Mouse (Mus musculus) heart, adult 8-10 months (tissue): Measurements from ENCODE around the gene Zfp574. TPM values are rescaled to one million over a fixed set of nuclear protein-coding genes. Genes with fewer than 3 reads are reported as not detected.

Experiments used
- DNase-seq: peaks from one replicate; pipeline ENCODE4 v3.0.0; 2022; ENCODE audit warnings: low spot score
- microRNA-seq: library from miRNA; unstranded; fragments of <30 nt; microRNA quantifications from one replicate; pipeline ENCODE4 v1.2.0, GENCODE M21; 2022
- total RNA-seq, 4 experiments: library from RNA; stranded (reverse); gene quantifications; 2 replicates each; pipeline ENCODE4 v1.2.4; 2022

Gene Zfp574
- total RNA-seq, 4 experiments from 2014 or later = 7.9 to 10.0 (median 9.0) TPM

DNA sequence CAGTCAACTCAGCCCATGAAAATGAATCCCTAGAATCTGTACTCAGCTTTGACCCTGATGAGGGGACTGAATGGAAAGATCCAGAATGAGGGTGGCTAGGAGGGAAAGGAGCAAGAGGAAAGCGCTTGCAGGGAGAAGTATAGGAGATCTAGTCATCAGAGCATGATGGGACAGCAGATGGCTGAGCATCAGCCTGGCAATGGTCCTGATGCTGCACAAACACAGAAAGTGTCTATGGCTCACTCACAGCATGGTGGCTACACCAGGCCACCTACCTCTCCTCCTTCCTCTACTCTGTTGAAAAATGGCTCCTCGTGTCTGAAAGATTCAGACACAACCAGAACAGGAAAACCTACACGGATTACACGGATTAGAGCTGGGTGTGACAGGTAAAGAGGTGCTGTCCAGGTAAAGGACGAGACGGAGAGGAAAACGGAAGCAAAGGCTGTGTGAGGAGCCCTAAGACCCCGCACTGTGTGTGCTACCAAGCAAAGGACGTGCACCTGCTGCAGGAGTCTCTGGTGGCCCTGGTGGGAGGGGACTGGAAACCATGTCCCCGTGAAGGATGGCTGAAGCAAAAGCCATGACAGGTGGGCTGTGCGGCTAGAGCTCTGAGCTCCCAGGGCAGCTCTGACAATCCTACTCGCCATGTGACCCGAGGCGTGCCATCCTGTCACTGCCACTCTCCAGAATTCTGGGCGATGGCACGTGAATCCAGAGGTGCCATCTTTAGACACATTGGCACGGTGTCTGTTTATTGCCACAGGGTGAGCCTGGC lies 40.0 kb downstream of the Zfp574 start:
- DNase-seq = no peak

DNA sequence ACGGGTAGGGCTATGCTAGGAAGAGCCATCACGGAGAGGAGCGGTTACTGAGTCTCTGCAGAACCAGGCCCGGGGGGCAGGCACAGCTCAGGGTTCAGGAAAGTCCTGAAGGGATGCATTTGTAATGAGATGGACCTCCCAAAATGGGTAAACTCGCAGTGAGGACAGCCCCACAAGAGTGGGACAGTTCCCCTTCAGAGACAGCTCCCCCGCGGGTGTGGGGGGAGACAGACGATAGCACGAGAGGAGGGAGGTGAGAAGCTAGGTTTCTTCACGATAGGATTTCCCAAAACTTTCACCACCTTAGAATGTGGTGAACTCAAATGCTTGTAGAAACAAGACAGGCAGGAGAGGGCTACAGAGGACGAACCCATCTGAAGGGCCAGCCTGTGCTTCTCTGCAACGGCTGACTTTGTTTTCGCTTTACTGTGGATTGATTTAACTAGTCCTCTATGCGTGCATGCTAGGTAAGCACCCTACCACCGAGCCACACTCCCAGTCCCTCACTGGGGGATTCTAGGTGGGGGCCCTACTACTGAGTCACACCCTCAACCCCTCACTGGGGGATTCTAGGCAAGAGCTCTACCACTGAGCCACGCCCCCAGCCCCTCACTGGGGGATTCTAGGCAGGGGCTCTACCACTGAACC lies 40.7 kb downstream of the Zfp574 start:
- DNase-seq = no peak

DNA sequence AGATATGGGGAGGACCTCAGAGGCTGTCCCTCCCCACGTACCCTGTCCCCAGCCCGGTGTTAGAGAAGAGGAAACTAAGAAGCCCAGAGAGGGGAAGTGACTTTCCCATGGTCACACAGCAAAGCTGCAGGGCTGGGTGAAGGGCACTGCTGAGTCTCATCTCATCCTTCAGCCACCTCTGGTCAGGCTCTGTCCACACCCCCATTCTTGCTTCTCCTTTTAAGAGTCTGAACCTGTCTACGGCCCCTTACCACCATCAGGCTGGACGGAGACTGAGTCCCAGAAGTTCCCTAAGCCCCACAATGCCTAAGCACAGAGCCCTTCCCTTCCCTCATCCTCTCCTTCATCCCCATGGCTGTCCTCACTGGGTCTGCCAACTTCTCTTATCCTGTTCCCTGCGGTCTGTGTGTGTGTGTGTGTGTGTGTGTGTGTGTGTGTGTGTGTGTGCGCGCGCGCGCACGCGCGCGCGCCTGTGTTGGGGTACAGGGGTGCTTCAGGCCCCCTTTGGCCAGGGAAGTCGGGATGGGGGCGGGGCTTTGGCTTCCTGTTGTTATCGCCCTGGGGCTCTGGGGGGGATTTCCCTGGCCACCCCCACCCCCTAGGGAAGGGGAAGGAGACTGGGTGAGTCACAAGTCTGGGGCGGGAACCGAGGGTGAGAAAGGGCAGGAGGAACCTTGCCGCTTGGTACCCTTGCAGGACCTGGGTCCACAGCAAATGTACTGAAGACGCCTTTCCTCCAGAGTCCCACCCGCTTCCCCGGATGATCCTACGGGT lies 47.9 kb downstream of the Zfp574 start:
- DNase-seq = peak; percentile 36

DNA sequence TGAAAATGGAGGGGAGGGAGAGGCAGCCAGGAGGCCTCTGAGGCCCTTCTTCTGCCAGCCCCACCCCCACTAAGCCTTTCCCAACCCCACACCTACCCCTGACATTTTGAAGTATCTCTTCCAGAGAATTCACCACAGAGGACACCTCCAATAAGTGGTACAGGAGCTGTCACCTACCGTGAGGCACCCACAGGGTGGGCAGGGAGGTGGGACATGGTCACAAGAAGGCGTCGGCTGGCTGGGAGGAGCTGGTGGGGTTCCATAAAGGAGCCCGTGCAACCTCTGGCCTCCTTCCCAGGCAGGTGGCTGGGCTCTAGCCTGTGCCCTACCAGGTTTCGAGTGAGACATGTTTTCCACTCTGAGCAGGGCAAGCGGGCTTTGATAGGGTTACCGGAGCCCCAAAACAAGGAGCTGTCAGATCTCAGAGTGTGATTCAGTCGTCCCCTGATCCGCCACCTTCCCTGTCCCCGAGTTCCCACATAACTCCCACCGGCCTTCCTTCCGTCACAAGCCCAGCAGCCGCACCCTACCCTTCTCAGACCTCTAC lies 48.9 kb downstream of the Zfp574 start:
- DNase-seq = no peak

DNA sequence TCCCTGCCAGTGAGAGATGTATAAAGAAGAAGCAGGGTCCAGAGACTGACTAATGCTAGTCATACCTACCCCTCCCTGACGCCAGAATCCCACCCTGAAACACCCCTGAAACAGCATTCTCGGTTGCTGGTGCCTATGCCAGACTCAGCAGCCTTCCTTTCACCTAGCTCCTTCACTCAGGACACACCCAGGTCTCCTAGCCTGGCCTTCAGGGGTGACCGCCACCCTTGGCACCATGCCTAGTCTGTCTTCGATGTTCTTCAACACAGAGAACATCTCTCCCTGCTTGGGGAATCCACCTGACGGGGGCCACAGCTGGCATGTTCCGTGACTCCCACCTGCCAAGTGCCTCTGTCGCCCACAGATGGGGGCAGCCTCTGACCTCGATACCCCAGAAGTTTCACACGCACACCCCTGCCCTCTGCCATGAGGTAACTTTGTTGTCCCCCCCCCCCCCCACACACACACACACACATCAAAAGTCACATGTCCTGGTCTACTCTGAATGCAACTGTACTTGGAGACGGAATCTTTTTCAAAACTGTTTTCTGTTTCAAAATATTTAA lies 53.4 kb downstream of the Zfp574 start:
- DNase-seq = no peak

DNA sequence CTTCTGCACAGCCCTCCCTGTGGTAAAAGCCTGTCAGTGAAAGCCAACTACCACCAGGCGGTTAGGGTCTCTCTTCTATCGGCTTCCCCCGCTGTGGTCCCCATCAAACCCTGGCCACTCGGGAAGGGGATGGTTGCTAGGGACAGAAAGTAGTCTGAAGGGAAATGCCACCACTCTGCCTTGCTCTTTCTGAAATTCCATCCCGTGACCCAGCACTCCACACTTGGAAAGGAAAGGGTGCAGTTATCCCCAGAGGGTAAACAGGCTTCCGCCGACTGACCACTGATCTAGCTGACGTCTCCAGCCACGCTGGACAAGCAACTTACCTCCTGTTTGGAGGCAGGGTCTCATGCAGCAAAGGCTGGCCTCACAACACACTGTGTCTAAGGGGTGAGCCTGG lies 55.6 kb downstream of the Zfp574 start:
- DNase-seq = no peak

DNA sequence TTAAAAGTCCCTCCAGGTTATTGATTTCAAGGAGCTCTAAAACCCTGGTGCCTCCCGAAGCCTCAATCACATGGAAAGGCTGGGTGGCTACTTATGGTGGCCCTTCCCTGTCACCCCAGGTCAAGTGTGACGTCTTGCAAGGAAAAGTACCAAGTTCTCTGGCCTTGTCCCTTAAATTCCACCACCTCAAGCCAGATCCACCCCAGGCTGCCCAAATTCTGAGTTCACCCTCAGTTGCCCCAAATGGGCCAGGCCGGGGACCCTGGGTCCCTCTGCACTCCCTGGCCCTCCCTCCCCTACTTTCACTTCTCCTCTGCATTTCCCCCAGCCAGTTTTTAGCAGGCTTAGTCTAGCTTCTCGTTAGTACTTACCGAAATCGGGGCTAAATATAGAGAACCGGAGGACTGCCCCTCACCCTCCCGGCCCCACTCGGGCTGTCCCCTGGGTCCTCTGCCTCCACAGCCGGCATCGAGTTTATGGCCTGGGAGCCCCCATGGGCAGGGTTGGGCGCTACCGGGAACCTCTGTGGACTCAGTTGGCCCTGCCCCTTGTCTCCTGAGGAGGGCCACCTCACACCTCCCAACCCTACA lies 57.1 kb downstream of the Zfp574 start:
- no peak for DNase-seq

DNA sequence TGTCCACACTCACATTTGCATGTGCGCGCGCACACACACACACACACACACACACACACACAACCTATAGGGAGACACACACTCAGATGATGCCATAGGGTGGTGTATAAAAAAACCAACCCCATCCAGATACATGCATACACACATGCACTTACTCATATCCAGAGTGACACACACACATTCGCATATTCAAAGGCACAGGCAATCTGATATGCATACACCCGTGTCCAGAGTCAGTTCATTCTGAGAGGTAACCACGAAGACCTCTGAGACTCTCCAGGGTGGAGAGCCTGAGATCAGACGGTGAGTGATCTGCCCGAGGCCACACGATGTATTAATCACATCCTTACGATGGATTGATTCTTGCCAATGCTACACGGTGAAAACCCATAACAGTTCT lies 58.2 kb downstream of the Zfp574 start:
- DNase-seq = no peak

DNA sequence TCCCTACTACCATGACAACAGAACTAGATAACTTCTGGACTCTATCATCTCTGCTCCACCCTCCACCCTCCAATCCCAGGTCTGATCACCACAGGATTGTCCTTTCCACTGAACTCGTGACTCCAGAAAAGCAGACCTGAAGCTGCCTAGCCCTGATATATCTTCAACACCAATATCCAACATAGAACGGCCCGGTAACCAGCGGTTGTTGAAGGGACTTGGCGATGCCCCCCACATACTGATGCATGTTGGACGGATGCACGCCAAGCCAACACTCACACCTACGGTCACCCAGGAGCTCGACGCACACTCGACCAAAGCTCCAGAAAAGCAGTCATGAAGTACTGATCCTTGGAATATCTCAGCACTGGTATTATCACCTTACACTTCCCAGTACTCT lies 58.9 kb downstream of the Zfp574 start:
- no peak for DNase-seq

DNA sequence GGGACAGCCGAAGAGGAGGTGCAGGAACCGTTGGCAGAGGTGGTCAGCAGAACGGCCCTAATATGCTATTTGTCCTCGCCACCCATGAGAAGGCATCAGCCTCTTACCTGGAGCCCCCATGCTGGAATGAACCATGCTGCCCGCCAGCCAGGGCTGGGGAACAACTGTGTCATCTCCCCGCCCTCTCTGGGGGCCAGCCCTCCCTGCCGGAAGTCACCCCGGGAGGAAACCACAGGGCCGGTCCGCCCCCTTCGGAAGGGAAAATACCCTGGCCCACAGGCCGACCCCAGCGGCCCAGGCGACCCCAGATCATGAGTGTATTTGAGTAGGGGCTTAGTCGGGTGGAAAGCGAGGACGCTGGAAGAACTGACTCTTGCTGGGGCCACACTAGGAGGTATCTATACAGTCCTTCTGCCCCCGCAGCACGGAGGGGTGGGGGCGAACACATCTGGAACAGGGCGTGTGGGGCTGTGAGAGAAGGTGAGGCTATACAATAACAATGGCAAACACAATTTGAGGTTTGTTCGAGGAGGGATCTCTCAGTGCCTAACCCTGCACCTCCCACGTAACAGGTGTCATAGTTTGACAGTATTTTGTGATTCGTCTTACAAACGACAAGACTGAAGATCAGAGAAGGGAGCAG lies 60.1 kb downstream of the Zfp574 start:
- DNase-seq = no peak

Small RNAs within 50 kb of the gene (microRNA-seq; reads per million reads assigned to microRNA genes)
- not detected for gene Mir6537

Other genes with a start within 250 kb of the Zfp574 start
- not detected for gene Gm9844, start 210.4 kb upstream of the Zfp574 start, total RNA-seq
- gene Lypd4, start 202.6 kb upstream of the Zfp574 start, total RNA-seq = not detected
- gene Dmrtc2, start 202.5 kb upstream of the Zfp574 start, total RNA-seq = not detected
- 100 to 1,000 TPM; 468 to 567 (median 530) TPM for gene Rps19, start 188.2 kb upstream of the Zfp574 start, total RNA-seq
- 1 to 10 TPM in 1 of 4 experiments, under 1 TPM in 3; 0.35 to 2.1 (median 0.66) TPM for gene Cd79a, start 175.2 kb upstream of the Zfp574 start, total RNA-seq
- gene Arhgef1, start 169.7 kb upstream of the Zfp574 start, total RNA-seq = 10 to 100 TPM; 31.8 to 45.5 (median 43.8) TPM
- gene Gm4881, start 128.1 kb upstream of the Zfp574 start, total RNA-seq = not detected
- gene Rabac1, start 99.8 kb upstream of the Zfp574 start, total RNA-seq = 100 to 1,000 TPM; 297 to 375 (median 324) TPM
- 1 to 10 TPM in 2 of 4 experiments, under 1 TPM in 2; 0.60 to 3.3 (median 1.3) TPM for gene Atp1a3, start 66.6 kb upstream of the Zfp574 start, total RNA-seq
- gene Grik5, start 221 bp upstream of the Zfp574 start, total RNA-seq = 1 to 10 TPM; 3.7 to 4.5 (median 3.8) TPM
- under 1 TPM; 0.49 to 0.72 (median 0.55) TPM for gene Pou2f2, start 107.2 kb downstream of the Zfp574 start, total RNA-seq
- 10 to 100 TPM; 14.0 to 23.0 (median 17.2) TPM for gene Dedd2, start 148.0 kb downstream of the Zfp574 start, total RNA-seq
- 10 to 100 TPM in 2 of 4 experiments, 1 to 10 TPM in 2; 9.0 to 12.3 (median 9.9) TPM for gene Zfp526, start 148.9 kb downstream of the Zfp574 start, total RNA-seq
- gene Gsk3a, start 165.3 kb downstream of the Zfp574 start, total RNA-seq = 10 to 100 TPM; 66.1 to 71.3 (median 68.3) TPM
- 10 to 100 TPM; 17.2 to 22.5 (median 21.2) TPM for gene Erf, start 178.2 kb downstream of the Zfp574 start, total RNA-seq
- 10 to 100 TPM; 52.0 to 71.5 (median 59.6) TPM for gene Cic, start 195.1 kb downstream of the Zfp574 start, total RNA-seq
- gene Pafah1b3, start 225.4 kb downstream of the Zfp574 start, total RNA-seq = 1 to 10 TPM; 3.9 to 4.6 (median 3.9) TPM
- gene Prr19, start 228.8 kb downstream of the Zfp574 start, total RNA-seq = not detected
- under 1 TPM in 1 of 4 experiments, not detected in 3; 0.14 TPM for gene Tmem145, start 233.5 kb downstream of the Zfp574 start, total RNA-seq
- gene Megf8, start 244.6 kb downstream of the Zfp574 start, total RNA-seq = 10 to 100 TPM; 33.9 to 35.8 (median 34.8) TPM